Mouse (Mus musculus) kidney, adult 18-20 months (tissue): Measurements from ENCODE around the gene Nupr1l.

Experiments used
- DNase-seq: peaks from one replicate; pipeline ENCODE4 v3.0.0; 2021

Gene Nupr1l

DNA sequence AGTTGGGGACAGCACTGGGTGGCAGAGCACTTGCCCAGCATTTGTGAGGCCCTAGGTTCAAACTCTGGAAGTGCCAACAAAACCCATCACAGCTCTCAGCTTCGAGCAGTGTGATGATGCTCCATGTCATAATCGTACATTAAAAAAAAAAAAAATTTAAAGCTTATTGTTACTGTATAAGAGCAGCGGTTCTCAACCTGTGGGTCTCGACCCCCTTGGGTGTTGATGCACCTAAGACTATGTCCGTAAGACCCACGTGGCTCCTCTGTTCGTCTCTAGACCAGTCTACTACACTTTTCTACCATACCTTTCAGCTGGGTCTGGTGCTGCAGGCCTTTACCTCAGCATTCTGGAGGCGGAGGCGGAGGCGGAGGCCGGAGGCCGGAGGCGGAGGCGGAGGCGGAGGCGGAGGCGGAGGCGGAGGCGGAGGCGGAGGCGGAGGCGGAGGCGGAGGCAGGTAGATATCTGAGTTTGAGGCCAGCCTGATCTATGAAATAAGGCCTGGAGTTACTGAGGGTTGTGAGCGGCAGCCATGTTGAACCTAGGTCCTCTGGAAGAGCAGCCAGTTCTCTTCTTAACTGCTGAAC is 9.8 kb downstream of the Nupr1l start:
- DNase-seq: no peak

DNA sequence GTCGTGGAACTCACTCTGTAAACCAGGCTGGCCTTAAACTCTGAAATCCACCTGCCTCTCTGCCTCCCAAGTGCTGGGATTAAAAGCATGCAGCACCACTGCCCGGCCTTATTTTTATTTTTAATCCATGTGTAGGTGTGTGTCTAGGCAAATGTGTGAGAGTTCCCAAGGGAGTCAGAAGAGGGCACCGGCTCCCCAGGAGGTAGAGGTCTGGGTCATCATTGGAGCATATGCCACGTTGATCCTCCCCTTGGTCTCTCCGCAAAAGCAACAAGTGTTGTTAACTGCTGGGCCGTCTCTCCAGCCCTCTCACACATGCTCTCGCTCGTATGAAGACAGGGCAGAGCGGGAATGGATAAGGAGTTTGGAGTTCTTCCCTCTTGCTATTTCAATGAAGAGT is 10.4 kb downstream of the Nupr1l start:
- DNase-seq: peak; percentile 14

GRCm38 (mm10) chr5:129919320-129919719 is 11.0 kb downstream of the Nupr1l start:
- no peak for DNase-seq

GRCm38 (mm10) chr5:129921972-129922371 is 13.6 kb downstream of the Nupr1l start:
- DNase-seq: no peak

GRCm38 (mm10) chr5:129924820-129925452 is 16.6 kb downstream of the Nupr1l start:
- peak; percentile 38 for DNase-seq

DNA sequence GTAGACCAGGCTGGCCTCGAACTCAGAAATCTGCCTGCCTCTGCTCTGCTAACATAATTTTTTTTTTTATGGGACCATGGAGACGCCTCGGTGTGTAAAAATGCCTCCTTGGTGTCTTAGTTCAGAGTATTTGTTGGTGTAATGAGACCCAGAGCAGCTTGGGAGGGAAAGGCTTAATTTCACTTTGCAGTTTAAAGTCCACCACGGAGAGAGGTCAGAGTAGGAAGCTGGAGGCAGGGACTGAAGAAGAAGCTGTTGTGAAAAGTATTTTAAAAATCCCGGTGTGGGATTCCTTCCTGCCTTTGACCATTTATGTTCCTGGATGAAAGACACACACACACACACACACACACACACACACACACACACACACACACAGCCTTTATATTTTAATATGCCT is 17.6 kb downstream of the Nupr1l start:
- peak; percentile 17 for DNase-seq

GRCm38 (mm10) chr5:129929924-129930855 is 21.9 kb downstream of the Nupr1l start:
- peak; percentile 59 for DNase-seq

DNA sequence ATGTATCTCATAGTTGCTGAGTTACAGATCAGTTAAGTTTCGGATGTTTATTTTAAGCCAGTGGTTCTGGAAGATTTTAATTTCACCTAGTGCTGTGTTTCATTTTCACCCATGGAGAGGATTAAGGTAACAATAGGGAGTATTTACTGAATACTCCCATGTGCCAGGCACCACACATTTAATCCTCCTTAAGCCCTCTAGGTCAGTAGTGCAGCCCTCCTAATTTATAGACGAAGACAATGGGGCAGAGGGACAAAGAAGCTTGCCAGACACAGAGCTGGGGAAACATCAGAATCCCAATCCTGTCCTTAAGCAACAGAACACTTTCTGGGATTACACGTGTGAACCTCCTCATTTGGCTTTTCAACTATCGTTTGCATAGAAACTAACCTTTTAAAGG is 28.6 kb downstream of the Nupr1l start:
- no peak for DNase-seq

GRCm38 (mm10) chr5:129940281-129940680 is 31.9 kb downstream of the Nupr1l start:
- no peak for DNase-seq

GRCm38 (mm10) chr5:129940736-129941494 is 32.6 kb downstream of the Nupr1l start:
- DNase-seq: no peak

GRCm38 (mm10) chr5:129941495-129942045 is 33.2 kb downstream of the Nupr1l start, which contains the start of gene Vkorc1l1:
Gene Vkorc1l1, plus strand, starts transcription at chr5:129941970.
- DNase-seq: peak; percentile 98

DNA sequence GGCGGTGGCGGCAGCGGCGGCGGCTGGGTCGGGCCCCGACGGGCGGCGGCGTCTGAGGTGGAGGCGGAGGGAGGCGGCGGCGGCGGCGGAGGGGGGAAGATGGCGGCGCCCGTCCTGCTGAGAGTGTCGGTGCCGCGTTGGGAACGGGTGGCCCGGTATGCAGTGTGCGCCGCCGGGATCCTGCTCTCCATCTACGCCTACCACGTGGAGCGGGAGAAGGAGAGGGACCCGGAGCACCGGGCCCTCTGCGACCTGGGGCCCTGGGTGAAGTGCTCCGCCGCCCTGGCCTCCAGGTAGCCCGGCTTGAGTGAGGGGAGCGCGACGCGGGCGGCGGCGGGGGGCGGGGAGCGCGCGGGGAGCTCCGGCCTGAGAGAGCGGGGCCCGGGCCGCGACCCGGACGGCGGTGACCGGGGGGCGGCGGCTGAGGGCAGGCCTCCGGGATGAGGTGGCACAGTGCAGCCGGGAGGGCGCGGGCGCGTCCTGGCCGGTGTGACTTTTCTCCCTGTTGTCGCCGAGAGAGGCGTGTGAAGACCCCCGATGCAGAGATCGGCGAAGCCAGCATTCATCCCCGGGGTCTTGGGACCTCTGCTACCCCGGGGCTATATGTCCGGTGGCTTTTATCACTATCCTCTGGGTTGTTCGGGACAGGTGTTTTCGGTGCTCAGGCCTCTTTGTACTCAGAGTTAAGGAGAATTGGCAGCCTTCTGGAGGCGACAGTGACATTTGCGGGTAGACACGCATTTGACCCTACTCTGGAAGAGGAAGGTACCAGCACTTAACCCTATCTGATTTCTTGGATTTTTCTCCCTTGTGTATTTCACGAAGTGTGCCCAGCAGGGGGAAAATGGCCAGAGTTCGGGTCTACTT is 34.0 kb downstream of the Nupr1l start:
- DNase-seq: peak; percentile 42

DNA sequence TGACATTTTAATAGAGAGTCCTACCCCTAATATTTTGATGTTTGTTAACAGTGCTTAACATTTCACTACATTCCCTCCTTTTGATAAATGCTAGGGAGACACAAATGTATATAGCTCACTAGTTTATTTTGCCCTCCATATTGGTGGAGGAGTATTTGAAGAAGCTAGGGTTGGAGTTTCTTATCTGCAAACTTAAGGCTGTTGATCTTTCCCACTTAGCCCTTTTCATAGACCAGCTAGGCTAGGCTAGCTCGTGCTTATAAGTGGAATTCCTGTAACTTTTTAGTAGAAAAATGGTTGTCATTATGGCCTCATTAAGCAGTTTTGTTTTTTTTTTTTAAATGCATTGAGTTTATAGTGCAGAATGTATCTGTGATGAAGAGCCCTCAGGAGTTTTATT is 35.1 kb downstream of the Nupr1l start:
- no peak for DNase-seq

DNA sequence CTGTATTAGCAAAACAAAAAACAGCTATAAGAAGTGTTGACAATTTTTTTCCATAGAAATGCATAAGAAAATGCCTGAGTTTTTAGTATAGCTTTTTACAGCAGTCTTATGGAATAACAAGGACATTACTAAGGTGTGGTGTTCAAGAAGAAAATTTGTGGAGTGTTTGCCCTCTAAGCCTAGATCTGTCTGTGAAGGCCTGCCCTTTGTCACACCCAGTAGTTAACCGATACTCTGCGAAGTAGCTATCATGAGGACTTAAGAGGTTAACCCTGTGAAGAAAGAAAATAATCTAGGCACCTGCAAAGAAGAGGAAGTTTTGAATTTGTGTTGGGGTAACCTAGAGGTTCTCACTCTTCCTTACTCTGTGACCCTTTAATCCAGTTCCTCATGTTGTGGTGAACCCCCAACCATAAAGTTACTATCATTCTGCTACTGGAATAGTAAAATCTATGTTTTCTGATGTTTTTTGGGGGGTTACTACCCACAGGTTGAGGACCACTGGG is 39.2 kb downstream of the Nupr1l start:
- DNase-seq: no peak

DNA sequence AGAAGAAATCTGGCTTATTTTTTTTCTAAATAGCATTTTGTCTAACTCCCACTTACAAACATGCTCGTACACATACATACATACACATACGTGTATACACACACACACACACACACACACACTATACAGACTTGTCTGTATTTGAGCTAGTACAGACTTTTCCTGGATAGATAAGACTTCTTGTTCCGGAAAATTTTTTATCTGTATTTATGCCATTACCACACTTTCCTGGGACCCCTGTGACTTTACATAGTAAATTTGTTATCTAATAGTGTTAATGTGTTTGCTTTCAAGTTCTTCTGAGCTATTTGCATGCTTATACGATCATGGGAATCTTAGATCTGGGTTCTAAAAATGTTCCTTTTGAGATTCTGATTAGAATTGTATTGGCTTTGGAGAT is 43.8 kb downstream of the Nupr1l start:
- no peak for DNase-seq

DNA sequence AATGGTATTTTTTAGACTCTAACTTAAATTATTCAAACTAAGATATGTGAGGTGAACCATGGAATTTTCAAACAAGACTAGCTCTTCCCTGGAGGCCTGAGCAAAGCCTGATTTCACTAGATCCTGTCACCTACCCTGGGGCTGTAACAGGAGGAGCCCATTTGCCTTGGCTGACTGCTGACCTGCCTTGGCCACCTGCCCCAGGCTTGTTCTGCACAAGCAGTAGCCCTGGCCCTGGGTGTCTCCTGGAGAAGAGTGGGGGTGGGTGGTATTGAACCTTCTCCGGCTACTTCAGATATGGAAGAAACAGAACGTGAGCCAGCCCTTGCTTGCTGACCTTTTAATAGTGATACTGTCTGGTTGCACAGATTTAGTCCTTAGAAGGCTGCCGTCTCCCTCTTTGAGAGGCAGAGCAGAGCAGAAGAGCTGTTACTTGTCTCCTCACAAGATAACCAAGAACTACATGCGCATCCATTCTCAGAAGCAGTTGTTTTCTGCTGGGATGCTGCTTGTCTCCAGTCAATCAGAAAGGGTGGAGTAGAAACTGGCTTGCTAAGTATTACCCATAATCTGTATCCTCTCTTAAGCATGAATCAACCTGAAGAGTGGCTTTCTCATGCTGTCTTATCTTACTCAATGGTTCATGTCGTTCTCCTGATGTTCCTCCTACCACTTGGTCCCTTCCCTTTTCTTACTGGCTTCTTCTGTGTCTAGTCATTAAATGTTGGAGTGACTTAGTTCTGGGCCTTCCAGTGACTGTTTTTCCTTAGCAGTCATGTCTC is 46.3 kb downstream of the Nupr1l start:
- DNase-seq: peak; percentile 21

- no peak for DNase-seq
Measured at GRCm38 (mm10) chr5:129955792-129956191, 47.5 kb downstream of the Nupr1l start.

GRCm38 (mm10) chr5:129963224-129963623 is 54.9 kb downstream of the Nupr1l start:
- no peak for DNase-seq
